Mouse (Mus musculus): ENCODE results near the gene Inpp4b.

DNA sequence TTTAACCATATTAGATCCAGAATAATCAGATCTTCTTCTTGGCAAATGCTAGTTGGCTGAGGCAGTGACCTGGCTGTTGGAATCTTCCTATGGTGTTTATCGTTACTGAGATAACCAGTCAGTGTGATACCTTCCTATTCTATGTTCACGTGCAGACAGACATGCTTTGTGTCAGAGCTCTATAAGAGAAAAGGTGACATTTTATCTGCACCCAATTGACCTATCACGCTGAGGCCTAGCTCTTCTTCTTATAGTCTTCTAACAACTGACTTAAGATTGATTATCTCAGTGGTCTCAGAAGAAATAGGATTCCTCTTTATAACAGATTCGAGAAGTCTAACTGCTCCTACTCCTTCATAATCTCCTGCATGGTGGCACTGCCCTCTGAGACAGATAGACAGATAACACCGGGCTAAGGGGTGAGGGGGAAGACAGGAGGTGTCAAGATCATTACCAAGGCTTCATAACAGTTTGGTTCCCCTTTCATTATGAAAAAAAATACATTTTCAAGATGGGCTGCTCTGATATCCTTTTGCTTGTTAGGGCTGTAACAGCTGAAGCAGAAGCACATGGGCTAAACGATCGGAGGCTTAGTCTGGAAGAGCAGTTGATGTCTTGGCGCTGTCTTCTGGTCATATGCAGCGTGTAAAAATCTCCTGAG is 431.1 kb downstream of the Inpp4b start:
- TF ChIP-seq CTCF (IDR thresholded peaks at IDR 0.05; ENCODE audit: borderline replicate concordance, insufficient read depth, low read length): no peak
- TF ChIP-seq POLR2A (IDR thresholded peaks at IDR 0.05; ENCODE audit: low read depth, low read length): no peak

Measured in embryonic fibroblast, embryonic 13.5 days (primary cell).